Mouse (Mus musculus): ENCODE data around the gene Eipr1.
A peak's percentile ranks its signal among the peaks of the same experiment; 100 is the strongest.

The Eipr1 gene

GRCm38 (mm10) chr12:28817891-28818290 lies 66.3 kb downstream of the Eipr1 start:
- peak; percentile 44 for DNase-seq (ENCODE audit: low spot score)

- DNase-seq (ENCODE audit: low spot score) = peak; percentile 15
These were observed 71.9 kb downstream of the Eipr1 start for GRCm38 (mm10) chr12:28823518-28823917.

DNA sequence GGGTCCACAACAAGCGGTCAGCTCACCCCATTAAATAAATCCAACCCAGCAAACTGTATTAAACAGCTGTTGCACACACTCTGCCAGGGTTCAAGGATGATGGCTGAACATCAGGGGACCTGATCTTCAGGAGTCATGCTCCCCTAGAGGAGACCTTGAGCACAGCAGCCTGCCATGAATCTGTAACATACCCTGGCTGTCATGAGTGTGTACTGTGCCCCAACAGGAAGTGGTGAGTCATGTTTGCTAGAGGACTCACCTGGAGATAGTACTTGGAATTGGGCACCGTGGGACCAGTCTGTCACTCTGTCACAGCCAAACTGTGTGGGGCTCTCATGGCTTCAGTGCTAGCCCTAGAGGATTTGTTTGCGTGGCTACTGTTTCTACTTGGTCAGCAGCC lies 77.9 kb downstream of the Eipr1 start:
- peak; percentile 32 for DNase-seq (ENCODE audit: low spot score)

GRCm38 (mm10) chr12:28830471-28830870 lies 78.9 kb downstream of the Eipr1 start:
- DNase-seq (ENCODE audit: low spot score) = no peak

GRCm38 (mm10) chr12:28831066-28831733 lies 79.6 kb downstream of the Eipr1 start:
- peak; percentile 63 for DNase-seq (ENCODE audit: low spot score)

GRCm38 (mm10) chr12:28834266-28834665 lies 82.7 kb downstream of the Eipr1 start:
- no peak for DNase-seq (ENCODE audit: low spot score)

DNA sequence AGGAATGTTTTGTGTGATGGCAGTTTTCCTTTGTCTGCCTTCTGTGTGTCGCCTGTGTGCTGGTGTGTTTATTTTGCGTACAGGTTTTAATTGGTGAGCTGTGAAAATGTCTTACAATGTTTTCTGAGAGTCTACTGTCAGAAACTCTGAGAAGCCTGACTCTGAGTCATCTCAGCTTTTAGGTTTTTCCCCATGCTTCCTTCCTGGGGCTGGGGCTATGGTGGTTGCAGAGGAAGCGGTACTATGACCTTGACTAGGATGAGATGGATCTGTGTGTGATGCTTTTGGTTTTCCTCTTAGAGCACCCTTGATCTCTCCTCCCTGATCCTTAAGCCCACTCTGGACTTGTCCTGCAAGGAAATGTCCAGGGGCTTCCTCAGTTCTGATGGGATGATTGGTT lies 84.1 kb downstream of the Eipr1 start:
- no peak for DNase-seq (ENCODE audit: low spot score)

DNA sequence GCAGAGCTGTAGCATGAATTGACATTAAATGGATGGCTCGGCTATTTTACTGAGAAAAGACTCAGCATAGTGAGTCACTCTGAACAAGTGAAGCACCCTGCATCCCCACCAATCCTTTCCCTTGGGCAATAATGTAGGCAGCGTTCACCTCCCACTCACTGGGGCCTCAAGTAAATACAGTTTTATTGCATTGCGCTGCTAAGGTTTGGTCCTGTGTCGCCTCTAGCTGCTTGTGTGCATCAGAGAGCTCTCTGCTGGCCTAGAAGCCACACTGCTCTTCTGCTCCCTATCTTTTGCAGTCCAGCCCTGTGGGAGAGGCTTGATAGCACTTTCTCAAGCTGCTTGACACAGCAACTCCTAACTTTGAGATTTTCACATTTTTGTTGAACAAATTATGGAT lies 86.7 kb downstream of the Eipr1 start:
- no peak for DNase-seq (ENCODE audit: low spot score)

DNA sequence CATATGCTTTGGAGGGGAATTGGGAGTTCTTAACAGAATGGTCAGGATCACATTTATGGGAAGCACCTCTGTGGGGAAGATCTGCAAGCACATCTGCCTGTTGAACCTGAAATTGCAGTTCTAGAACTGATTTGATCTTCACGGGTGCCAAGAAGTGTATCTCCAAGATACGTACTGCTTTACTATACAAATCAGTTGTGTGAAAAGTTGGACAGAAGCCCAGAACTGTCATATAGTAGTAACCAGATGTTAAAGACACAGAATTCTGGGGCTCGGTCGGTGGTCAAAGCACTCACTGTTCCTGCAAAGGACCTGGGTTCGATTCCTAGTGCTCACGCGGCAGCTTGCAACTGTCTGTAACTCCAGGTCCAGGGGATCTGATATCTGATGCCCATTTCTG lies 87.4 kb downstream of the Eipr1 start:
- DNase-seq (ENCODE audit: low spot score) = no peak

DNA sequence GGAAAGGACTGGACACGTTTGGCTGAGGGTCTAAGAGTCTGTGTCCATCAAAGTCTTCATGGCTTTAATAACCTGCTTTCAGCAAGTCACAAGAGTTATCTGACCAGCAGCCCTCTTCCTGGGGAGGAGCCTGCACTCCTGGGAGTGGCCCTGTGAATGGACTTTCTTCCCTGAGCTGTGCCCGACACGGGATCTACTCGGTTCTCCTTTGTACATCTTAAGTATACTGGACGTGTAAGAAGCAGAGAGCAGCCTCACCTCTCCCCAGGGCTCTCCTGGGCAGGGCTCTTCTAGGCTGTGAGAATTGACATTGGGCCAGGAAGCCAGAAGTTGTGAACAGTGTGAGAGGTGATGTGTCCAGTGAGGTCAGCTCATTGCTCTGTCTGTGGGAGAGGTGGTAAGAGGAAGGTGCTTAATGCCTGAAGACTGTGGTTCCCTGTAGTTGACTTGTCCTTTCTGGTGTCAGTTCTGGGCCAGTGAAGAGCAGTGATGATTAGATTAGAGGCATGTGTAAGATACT lies 89.6 kb downstream of the Eipr1 start:
- no peak for DNase-seq (ENCODE audit: low spot score)

- DNase-seq (ENCODE audit: low spot score) = no peak
These were observed 94.2 kb downstream of the Eipr1 start for GRCm38 (mm10) chr12:28845811-28846210.

DNA sequence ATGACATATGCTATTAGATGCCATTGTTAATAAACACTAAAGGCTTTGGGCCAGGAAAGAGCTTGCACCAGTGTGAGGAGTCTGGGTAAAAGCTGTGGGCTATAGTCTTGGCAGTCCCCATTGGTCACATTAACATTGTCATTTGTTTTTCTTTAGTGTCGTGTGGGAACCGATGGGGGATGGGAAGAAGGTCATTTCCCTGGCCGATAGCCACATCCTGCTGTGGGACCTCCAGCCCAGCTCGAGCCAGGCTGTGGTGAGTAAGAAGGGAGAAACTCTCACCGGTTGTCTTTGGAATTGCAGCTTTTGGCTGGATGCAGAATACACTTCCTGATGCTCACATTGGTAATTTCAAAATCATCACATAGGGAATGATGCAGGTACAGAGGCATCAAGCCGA lies 95.8 kb downstream of the Eipr1 start:
- DNase-seq (ENCODE audit: low spot score) = no peak

GRCm38 (mm10) chr12:28848726-28849612 lies 97.4 kb downstream of the Eipr1 start:
- DNase-seq (ENCODE audit: low spot score) = peak; percentile 63

- peak; percentile 32 for DNase-seq (ENCODE audit: low spot score)
These were observed 108.1 kb downstream of the Eipr1 start for GRCm38 (mm10) chr12:28859495-28860263.

DNA sequence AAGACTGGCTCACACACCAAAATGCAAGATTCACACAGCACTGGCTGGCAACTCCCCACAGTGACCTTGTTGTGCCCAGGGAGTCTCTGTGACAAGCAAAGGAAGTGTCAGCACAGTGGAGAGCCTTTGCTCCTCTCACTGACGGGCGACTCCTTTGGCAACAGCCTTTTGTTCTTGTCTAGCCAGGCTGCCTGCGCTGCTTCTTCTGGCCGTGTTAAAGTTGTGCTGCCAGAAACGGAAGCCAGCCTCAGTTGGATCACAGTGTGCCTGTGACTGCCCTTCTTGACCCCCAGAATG lies 108.6 kb downstream of the Eipr1 start:
- peak; percentile 38 for DNase-seq (ENCODE audit: low spot score)

- no peak for DNase-seq (ENCODE audit: low spot score)
These were observed 111.7 kb downstream of the Eipr1 start for GRCm38 (mm10) chr12:28863260-28863659.

- DNase-seq (ENCODE audit: low spot score) = no peak
These were observed 114.5 kb downstream of the Eipr1 start for GRCm38 (mm10) chr12:28866121-28866520.

- no peak for DNase-seq (ENCODE audit: low spot score)
These were observed 117.2 kb downstream of the Eipr1 start for GRCm38 (mm10) chr12:28868794-28869193.

GRCm38 (mm10) chr12:28872271-28872670 lies 120.7 kb downstream of the Eipr1 start:
- DNase-seq (ENCODE audit: low spot score) = no peak

DNA sequence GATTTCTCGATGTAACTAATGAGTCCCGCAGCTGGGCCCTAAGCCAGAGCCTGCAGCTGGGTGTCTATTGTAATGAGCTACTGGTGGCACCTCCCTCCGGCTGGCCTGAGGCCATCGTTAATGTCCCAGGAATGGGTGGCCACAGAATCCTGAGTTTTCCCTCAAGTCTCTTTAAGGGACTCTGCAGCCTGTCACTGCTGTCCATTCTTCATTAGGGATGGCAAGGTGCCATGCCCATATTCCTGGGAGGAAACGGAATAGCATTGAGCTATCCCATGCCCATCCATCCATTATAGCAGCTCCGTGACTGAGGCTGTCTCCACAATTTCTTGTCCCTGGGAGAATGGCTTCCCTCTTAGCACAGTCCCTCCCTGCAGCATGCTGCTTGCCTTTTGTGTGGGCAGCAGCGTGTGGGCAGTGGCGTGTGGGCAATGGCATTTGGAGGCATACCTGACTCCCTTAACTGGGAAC lies 123.2 kb downstream of the Eipr1 start:
- no peak for DNase-seq (ENCODE audit: low spot score)

DNA sequence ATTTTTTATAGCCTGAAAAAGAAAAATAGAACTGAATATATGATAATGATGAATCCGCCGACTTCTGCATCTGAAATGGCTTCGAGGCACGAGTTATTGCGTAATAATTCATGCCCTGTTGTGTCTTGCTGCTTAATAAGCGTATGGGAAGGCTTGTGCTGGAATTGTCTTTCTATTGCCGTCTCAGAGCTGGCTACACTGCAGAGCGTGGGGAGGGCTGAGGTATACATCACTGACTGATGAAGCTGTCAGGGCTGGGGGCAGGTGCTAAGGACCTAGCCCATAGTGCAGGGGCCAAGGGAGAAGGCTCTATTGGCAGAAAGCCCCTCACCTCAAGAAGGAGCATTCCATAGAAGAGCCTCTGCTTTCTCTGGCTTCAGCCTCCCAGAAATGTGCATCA lies 123.9 kb downstream of the Eipr1 start:
- DNase-seq (ENCODE audit: low spot score) = no peak

GRCm38 (mm10) chr12:28880471-28880870 lies 128.9 kb downstream of the Eipr1 start:
- no peak for DNase-seq (ENCODE audit: low spot score)
